Mouse (Mus musculus) limb, embryonic 13.5 days (tissue): ENCODE data around the gene Rmi2. TPM values are rescaled to one million over a fixed set of nuclear protein-coding genes. Genes with fewer than 3 reads are reported as not detected.

Source experiments
- ATAC-seq: fragments of 200-750 bp; cut with Nextera tagmentation; 2 replicates; pipeline ENCODE4 v1.8.0; 2017; ENCODE audit warnings: low read depth, moderate number of reproducible peaks, moderate TSS enrichment; ENCODE audit not compliant: low FRiP score
- H3K27ac ChIP-seq: fragments of 300-500 bp; sonication (generic); 2 replicates; pipeline ENCODE4 v1.5.1; 2015; ENCODE audit warnings: inconsistent platforms, mild to moderate bottlenecking, moderate library complexity
- H3K27me3 ChIP-seq: fragments of 300-500 bp; sonication (generic); 2 replicates; pipeline ENCODE4 v1.6.1; 2015; ENCODE audit warnings: mild to moderate bottlenecking, inconsistent platforms
- H3K36me3 ChIP-seq: fragments of 300-500 bp; sonication (generic); 2 replicates; pipeline ENCODE4 v1.6.1; 2015; ENCODE audit warnings: inconsistent platforms, mild to moderate bottlenecking, moderate library complexity
- H3K4me1 ChIP-seq: fragments of 300-500 bp; sonication (generic); 2 replicates; pipeline ENCODE4 v1.6.1; 2015; ENCODE audit warnings: inconsistent platforms
- H3K4me2 ChIP-seq: fragments of 300-500 bp; sonication (generic); replicated peaks from 2 replicates; pipeline ENCODE4 v1.6.1; 2015; ENCODE audit warnings: inconsistent platforms, mild to moderate bottlenecking, moderate library complexity
- H3K4me3 ChIP-seq: fragments of 300-500 bp; sonication (generic); 2 replicates; pipeline ENCODE4 v1.5.1; 2015; ENCODE audit warnings: moderate library complexity, mild to moderate bottlenecking, inconsistent platforms
- H3K9ac ChIP-seq: fragments of 300-500 bp; sonication (generic); 2 replicates; pipeline ENCODE4 v1.6.1; 2015; ENCODE audit warnings: mild to moderate bottlenecking, inconsistent platforms
- H3K9me3 ChIP-seq: fragments of 300-500 bp; sonication (generic); 2 replicates; pipeline ENCODE4 v1.6.1; 2016; ENCODE audit warnings: inconsistent platforms
- WGBS: fragments of 180-500 bp; shearing (Covaris S2); methylation state at CpG from one replicate; pipeline ENCODE4 v1.1.7; 2015; 5-methylcytosine and 5-hydroxymethylcytosine counted together
- polyA plus RNA-seq: library from polyadenylated mRNA; unstranded; fragments of >200 nt; fragmentation: Nextera tagmentation; extraction: Ambion mirVana; gene quantifications from 2 replicates; pipeline ENCODE4 v1.2.1, GENCODE M21; 2015

Gene Rmi2
- polyA plus RNA-seq, 1 experiment from 2014 or later: 4.8 TPM

GRCm38 (mm10) chr16:10936700-10937319, 102.0 kb downstream of the Rmi2 start:
- Histone ChIP-seq H3K27me3 (no peaks in the 10 kb centered on the region), H3K4me2 (no peak overlapping the region), H3K4me3 (no peak overlapping the region), H3K9me3 (no peaks in the 10 kb centered on the region), H3K9ac (no peak overlapping the region), H3K4me1 (no peaks in the 10 kb centered on the region), H3K27ac (no peak overlapping the region), H3K36me3 (no peaks in the 10 kb centered on the region)
- no peak for ATAC-seq
- WGBS: 55% methylated on average over 5 of the region's 5 CpGs

GRCm38 (mm10) chr16:10937497-10937896, 102.6 kb downstream of the Rmi2 start:
- no peaks in the 10 kb centered on the region for H3K9me3 ChIP-seq
- H3K36me3 ChIP-seq: no peaks in the 10 kb centered on the region
- no peak for ATAC-seq
- H3K4me2 ChIP-seq: no peak overlapping the region
- H3K4me1 ChIP-seq: no peaks in the 10 kb centered on the region
- 42% methylated on average over 11 of the region's 11 CpGs for WGBS
- no peaks in the 10 kb centered on the region for H3K27me3 ChIP-seq
- H3K4me3 ChIP-seq: no peak overlapping the region
- H3K9ac ChIP-seq: no peak overlapping the region
- no peak overlapping the region for H3K27ac ChIP-seq

- no peaks in the 10 kb centered on the region for H3K36me3 ChIP-seq
- no peak overlapping the region; the same call in 1 of the 2 replicates for H3K27ac ChIP-seq
- H3K27me3 ChIP-seq: no peaks in the 10 kb centered on the region
- H3K4me1 ChIP-seq: no peaks in the 10 kb centered on the region
- WGBS: 83% methylated on average over 4 of the region's 4 CpGs
- H3K4me3 ChIP-seq: no peak overlapping the region
- no peak overlapping the region for H3K9ac ChIP-seq
- no peak for ATAC-seq
- H3K9me3 ChIP-seq: no peaks in the 10 kb centered on the region
- H3K4me2 ChIP-seq: no peak overlapping the region
These were observed 105.1 kb downstream of the Rmi2 start for GRCm38 (mm10) chr16:10939932-10940331.

GRCm38 (mm10) chr16:10940661-10941060, 105.8 kb downstream of the Rmi2 start:
- Histone ChIP-seq H3K4me2 (no peak overlapping the region), H3K9ac (no peak overlapping the region), H3K4me1 (no peaks in the 10 kb centered on the region), H3K27me3 (no peaks in the 10 kb centered on the region), H3K36me3 (no peaks in the 10 kb centered on the region), H3K27ac (no peak overlapping the region), H3K9me3 (no peaks in the 10 kb centered on the region), H3K4me3 (no peak overlapping the region)
- no peak for ATAC-seq
- WGBS: 83% methylated on average over 2 of the region's 2 CpGs

Other genes starting within 250 kb of the Rmi2 start
- gene Socs1, start 49.5 kb upstream of the Rmi2 start, polyA plus RNA-seq: 15.3 and 15.5 TPM in 2 replicates
- not detected in 2 replicates for gene Tnp2, start 46.4 kb upstream of the Rmi2 start, polyA plus RNA-seq
- not detected in 2 replicates for gene Prm3, start 44.1 kb upstream of the Rmi2 start, polyA plus RNA-seq
- not detected in 2 replicates for gene Prm2, start 38.9 kb upstream of the Rmi2 start, polyA plus RNA-seq
- 0.49 and 0.83 TPM in 2 replicates for gene Prm1, start 29.2 kb upstream of the Rmi2 start, polyA plus RNA-seq
- gene Gm11172, start 22.1 kb upstream of the Rmi2 start, polyA plus RNA-seq: not detected in 2 replicates
- gene Snn, start 225.9 kb downstream of the Rmi2 start, polyA plus RNA-seq: 44.0 and 44.8 TPM in 2 replicates
- gene Litaf, start 231.1 kb downstream of the Rmi2 start, polyA plus RNA-seq: 103 and 105 TPM in 2 replicates